Mouse (Mus musculus) midbrain, embryonic 10.5 days (tissue): ENCODE data around the gene Cmbl. TPM values are rescaled to one million over a fixed set of nuclear protein-coding genes. Genes with fewer than 3 reads are reported as not detected.
"Not testable (repeated sequence)": the region's sequence is repeated elsewhere in the genome, so short reads cannot be mapped to it uniquely, and the experiment has no call there.

Experiments
- DNase-seq: peaks from one replicate; pipeline ENCODE4 v3.0.0-alpha.2; 2017; ENCODE audit warnings: low spot score
- H3K27ac ChIP-seq: fragments of 300-500 bp; sonication (generic); replicated peaks from 2 replicates; pipeline ENCODE4 v1.5.1; 2016; ENCODE audit warnings: mild to moderate bottlenecking
- H3K27me3 ChIP-seq: fragments of 300-500 bp; sonication (generic); 2 replicates; pipeline ENCODE4 v1.6.1; 2016; ENCODE audit warnings: low read depth, mild to moderate bottlenecking; ENCODE audit not compliant: poor library complexity, severe bottlenecking
- H3K36me3 ChIP-seq: fragments of 300-500 bp; sonication (generic); 2 replicates; pipeline ENCODE4 v1.6.1; 2016; ENCODE audit warnings: mild to moderate bottlenecking, moderate library complexity
- H3K4me1 ChIP-seq: fragments of 300-500 bp; sonication (generic); 2 replicates; pipeline ENCODE4 v1.6.1; 2016
- H3K4me3 ChIP-seq: fragments of 300-500 bp; sonication (generic); 2 replicates; pipeline ENCODE4 v1.5.1; 2016; ENCODE audit warnings: mild to moderate bottlenecking, moderate library complexity
- H3K9me3 ChIP-seq: fragments of 300-500 bp; sonication (generic); replicated peaks from 2 replicates; pipeline ENCODE4 v1.6.1; 2016; ENCODE audit warnings: mild to moderate bottlenecking
- whole genome bisulfite sequencing: fragments of 180-500 bp; shearing (Covaris S2); methylation state at CpG from one replicate; pipeline ENCODE4 v1.1.7; 2016; 5-methylcytosine and 5-hydroxymethylcytosine counted together
- polyA plus RNA-seq: library from polyadenylated mRNA; unstranded; fragments of >200 nt; fragmentation: Nextera tagmentation; extraction: Ambion mirVana; gene quantifications from 2 replicates; pipeline ENCODE4 v1.2.1, GENCODE M21; 2016

Cmbl gene
- polyA plus RNA-seq, 1 experiment from 2014 or later = 1.6 TPM

- Histone ChIP-seq H3K4me1 (peaks cover 7% of the 10 kb centered on the region), H3K36me3 (no peaks in the 10 kb centered on the region), H3K27ac (no peak overlapping the region), H3K9me3 (no peaks in the 10 kb centered on the region), H3K27me3 (no peaks in the 10 kb centered on the region), H3K4me3 (no peak overlapping the region)
- 91% methylated on average over 16 of the region's 16 CpGs for WGBS
- DNase-seq = no peak
Measured at GRCm38 (mm10) chr15:31571906-31572722, 6.9 kb downstream of the Cmbl start.

DNA sequence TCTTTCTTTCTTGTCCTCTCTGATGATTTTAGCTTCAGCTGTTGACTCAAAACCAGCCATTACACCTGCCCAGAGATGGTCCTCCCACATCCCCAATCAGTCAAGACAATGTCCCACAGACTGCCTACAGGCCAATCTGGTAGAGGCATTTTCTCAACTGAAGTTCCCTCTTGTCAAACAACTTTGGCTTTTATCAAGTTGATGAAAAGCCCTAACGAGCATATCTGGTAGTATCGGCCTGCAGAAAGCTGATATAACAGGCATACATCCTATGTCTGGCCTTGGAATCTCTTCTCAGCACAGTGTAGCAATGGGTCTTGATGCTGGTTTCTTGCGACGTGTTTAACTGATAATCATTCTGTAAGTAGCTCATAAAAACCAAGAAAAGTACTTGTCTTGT is 8.1 kb downstream of the Cmbl start:
- H3K36me3 ChIP-seq = no peaks in the 10 kb centered on the region
- peaks cover 10% of the 10 kb centered on the region for H3K4me1 ChIP-seq
- no peak overlapping the region for H3K27ac ChIP-seq
- H3K9me3 ChIP-seq = no peaks in the 10 kb centered on the region
- no peak for DNase-seq
- 93% methylated on average over 4 of the region's 4 CpGs for WGBS
- no peaks in the 10 kb centered on the region for H3K27me3 ChIP-seq
- no peak overlapping the region for H3K4me3 ChIP-seq

- Histone ChIP-seq H3K9me3 (no peaks in the 10 kb centered on the region), H3K4me1 (peaks cover 6% of the 10 kb centered on the region), H3K27me3 (no peaks in the 10 kb centered on the region), H3K36me3 (no peaks in the 10 kb centered on the region), H3K27ac (no peak overlapping the region), H3K4me3 (no peak overlapping the region)
- DNase-seq = no peak
Measured at GRCm38 (mm10) chr15:31573692-31574091, 8.5 kb downstream of the Cmbl start.

- Histone ChIP-seq H3K4me1 (peaks cover 4% of the 10 kb centered on the region; the same call in 1 of the 2 replicates), H3K9me3 (no peaks in the 10 kb centered on the region), H3K27me3 (no peaks in the 10 kb centered on the region), H3K36me3 (no peaks in the 10 kb centered on the region), H3K4me3 (no peak overlapping the region), H3K27ac (no peak overlapping the region)
- 75% methylated on average over 5 of the region's 5 CpGs for WGBS
- DNase-seq = no peak
Measured at GRCm38 (mm10) chr15:31576076-31576475, 10.9 kb downstream of the Cmbl start.

DNA sequence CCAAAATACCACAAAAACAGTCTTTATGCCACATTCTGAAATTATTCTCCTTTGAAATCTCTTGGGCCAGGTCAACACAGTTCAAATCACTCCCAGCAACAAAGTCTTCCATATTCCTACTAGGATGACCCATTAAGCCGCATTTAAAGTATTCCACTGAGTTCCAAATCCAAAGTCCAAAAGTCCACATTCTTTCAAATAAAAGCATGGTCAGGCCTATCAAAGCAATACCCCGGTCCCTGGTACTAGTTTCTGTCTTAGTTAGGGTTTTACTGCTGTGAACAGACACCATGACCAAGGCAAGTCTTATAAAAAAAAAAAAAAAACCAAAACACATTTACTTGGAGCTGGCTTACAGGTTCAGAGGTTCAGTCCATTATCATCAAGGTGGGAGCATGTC is 15.9 kb downstream of the Cmbl start:
- H3K4me3 ChIP-seq, DNase-seq, H3K36me3 ChIP-seq, H3K9me3 ChIP-seq, H3K27me3 ChIP-seq, H3K27ac ChIP-seq, H3K4me1 ChIP-seq: not testable (repeated sequence)
- WGBS = 96% methylated on average over 2 of the region's 2 CpGs

GRCm38 (mm10) chr15:31583304-31584085 is 18.3 kb downstream of the Cmbl start:
- H3K4me3 ChIP-seq = no peak overlapping the region
- H3K27ac ChIP-seq = no peak overlapping the region
- DNase-seq = no peak
- peaks cover 2% of the 10 kb centered on the region for H3K36me3 ChIP-seq
- WGBS = 93% methylated on average over 13 of the region's 13 CpGs
- H3K27me3 ChIP-seq = no peaks in the 10 kb centered on the region
- peaks cover 3% of the 10 kb centered on the region; the same call in 1 of the 2 replicates for H3K4me1 ChIP-seq
- H3K9me3 ChIP-seq = no peaks in the 10 kb centered on the region

- no peak overlapping the region for H3K27ac ChIP-seq
- H3K4me1 ChIP-seq = peaks cover 3% of the 10 kb centered on the region; the same call in 1 of the 2 replicates
- H3K4me3 ChIP-seq = no peak overlapping the region
- 88% methylated on average over 7 of the region's 7 CpGs for WGBS
- no peaks in the 10 kb centered on the region for H3K9me3 ChIP-seq
- peaks cover 19% of the 10 kb centered on the region for H3K36me3 ChIP-seq
- no peak for DNase-seq
- no peaks in the 10 kb centered on the region for H3K27me3 ChIP-seq
Measured at GRCm38 (mm10) chr15:31585238-31585637, 20.0 kb downstream of the Cmbl start.

GRCm38 (mm10) chr15:31586088-31586487 is 20.9 kb downstream of the Cmbl start:
- Histone ChIP-seq H3K9me3 (no peaks in the 10 kb centered on the region), H3K4me3 (no peak overlapping the region), H3K4me1 (peaks cover 3% of the 10 kb centered on the region; the same call in 1 of the 2 replicates), H3K27ac (no peak overlapping the region), H3K36me3 (peaks cover 28% of the 10 kb centered on the region), H3K27me3 (no peaks in the 10 kb centered on the region)
- DNase-seq = no peak
- WGBS = 88% methylated on average over 5 of the region's 5 CpGs

GRCm38 (mm10) chr15:31586519-31586918 is 21.3 kb downstream of the Cmbl start:
- H3K4me3 ChIP-seq = no peak overlapping the region
- DNase-seq = peak; percentile 88
- H3K36me3 ChIP-seq = peaks cover 32% of the 10 kb centered on the region
- peaks cover 3% of the 10 kb centered on the region; the same call in 1 of the 2 replicates for H3K4me1 ChIP-seq
- no peaks in the 10 kb centered on the region for H3K27me3 ChIP-seq
- H3K9me3 ChIP-seq = no peaks in the 10 kb centered on the region
- WGBS = 13% methylated on average over 4 of the region's 4 CpGs
- H3K27ac ChIP-seq = no peak overlapping the region

DNA sequence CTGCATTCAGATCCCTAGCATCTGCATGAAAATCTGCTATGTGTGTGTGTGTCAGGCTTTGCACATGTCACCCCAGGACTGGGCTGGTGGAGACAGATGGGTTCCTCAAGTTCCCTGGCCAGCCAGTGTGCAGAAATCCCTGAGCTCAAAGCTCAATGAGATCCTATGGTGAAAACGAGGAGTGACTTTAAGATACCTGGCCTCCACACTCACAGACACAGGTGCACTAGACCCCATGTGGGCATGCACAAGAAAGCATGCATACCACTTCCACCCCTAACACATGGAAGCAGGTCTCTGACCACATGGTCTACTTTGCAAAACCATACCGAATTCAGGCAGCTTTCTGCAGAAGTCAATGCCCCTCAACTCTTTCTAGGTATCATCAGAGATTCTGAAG is 22.6 kb downstream of the Cmbl start:
- no peaks in the 10 kb centered on the region for H3K9me3 ChIP-seq
- peaks cover 3% of the 10 kb centered on the region; the same call in 1 of the 2 replicates for H3K4me1 ChIP-seq
- H3K36me3 ChIP-seq = peaks cover 45% of the 10 kb centered on the region
- 84% methylated on average over 2 of the region's 2 CpGs for WGBS
- no peak for DNase-seq
- no peak overlapping the region for H3K4me3 ChIP-seq
- H3K27me3 ChIP-seq = no peaks in the 10 kb centered on the region
- no peak overlapping the region for H3K27ac ChIP-seq

GRCm38 (mm10) chr15:31588989-31589640 is 23.9 kb downstream of the Cmbl start:
- no peak overlapping the region for H3K27ac ChIP-seq
- H3K36me3 ChIP-seq = peaks cover 58% of the 10 kb centered on the region
- H3K27me3 ChIP-seq = no peaks in the 10 kb centered on the region
- whole genome bisulfite sequencing = 75% methylated on average over 8 of the region's 8 CpGs
- DNase-seq = no peak
- no peaks in the 10 kb centered on the region for H3K9me3 ChIP-seq
- peaks cover 3% of the 10 kb centered on the region; the same call in 1 of the 2 replicates for H3K4me1 ChIP-seq
- H3K4me3 ChIP-seq = no peak overlapping the region

DNA sequence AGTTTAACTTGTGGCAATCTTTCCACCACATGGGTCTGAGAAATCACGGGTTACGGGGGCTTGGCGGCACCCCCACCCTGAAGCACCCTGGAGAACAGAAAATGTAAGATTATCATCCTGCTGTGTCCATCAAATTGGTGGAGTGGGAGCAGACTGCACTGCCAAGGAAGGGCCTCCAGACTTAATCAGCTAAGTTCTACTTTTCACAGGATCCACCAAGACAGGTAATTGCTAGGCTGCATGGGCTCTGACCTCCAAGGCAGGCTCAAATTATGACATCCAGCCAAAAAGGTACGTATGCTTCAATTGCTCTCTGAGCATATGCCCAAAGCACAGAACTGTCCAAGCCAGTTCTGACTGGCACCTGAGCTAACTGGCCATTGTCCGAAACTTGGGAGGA is 25.0 kb downstream of the Cmbl start:
- H3K36me3 ChIP-seq = peaks cover 69% of the 10 kb centered on the region
- 92% methylated on average over 5 of the region's 5 CpGs for WGBS
- no peaks in the 10 kb centered on the region for H3K27me3 ChIP-seq

More for the DNA sequence above, 25.0 kb downstream of the Cmbl start:
- H3K4me3 ChIP-seq = no peak overlapping the region
- H3K9me3 ChIP-seq = no peaks in the 10 kb centered on the region
- no peak for DNase-seq
- H3K4me1 ChIP-seq = peaks cover 3% of the 10 kb centered on the region; the same call in 1 of the 2 replicates
- H3K27ac ChIP-seq = no peak overlapping the region
